Mouse (Mus musculus): Measurements from ENCODE around the gene Gm14459.
"Not testable (repeated sequence)": the region's sequence is repeated elsewhere in the genome, so short reads cannot be mapped to it uniquely, and the experiment has no call there.

The Gm14459 gene

DNA sequence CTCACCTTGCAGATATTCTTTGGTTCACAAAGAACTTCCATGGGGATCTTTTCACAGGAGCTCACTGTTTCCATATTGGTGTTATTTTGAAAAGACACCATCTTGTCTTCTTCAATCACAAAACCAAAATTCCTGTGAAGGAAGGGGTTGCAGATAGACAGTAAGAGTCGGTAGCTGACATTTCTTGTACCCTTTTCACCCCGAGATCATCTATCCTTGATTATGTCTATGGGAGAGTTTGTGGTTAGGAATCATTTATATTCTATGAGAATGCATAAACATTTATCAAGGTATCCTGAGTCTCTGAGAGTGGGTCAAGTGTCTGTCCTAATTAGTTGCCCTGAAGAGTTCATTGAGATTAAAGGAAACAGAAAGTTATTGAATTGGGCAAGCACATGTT is at the start of gene Gm14459:
Gene Gm14459 (minus strand): TSS at position 101 of the 400 bp plus-strand sequence.
- DNase-seq (ENCODE audit: low spot score) = no peak

DNA sequence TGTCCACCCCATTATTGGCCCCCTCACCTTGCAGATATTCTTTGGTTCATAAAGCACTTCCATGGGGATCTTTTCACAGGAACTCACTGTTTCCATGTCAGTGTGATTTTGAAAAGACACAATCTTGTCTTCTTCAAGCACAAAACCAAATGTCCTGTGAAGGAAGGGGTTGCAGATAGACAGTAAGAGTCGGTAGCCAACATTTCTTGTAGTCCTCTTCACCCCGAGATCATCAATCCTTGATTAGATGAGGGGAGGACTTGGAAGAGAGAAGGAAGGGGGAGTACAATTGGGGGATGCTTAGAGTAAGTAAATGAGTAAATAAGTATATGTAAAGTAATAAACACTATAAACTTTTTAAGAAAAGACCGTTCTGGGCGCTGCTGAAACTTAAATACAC is 23.4 kb upstream of the Gm14459 start, which contains the start of gene Ssxb6:
Gene Ssxb6 (minus strand): TSS at position 101 of the 400 bp plus-strand sequence.
- not testable (repeated sequence) for DNase-seq (ENCODE audit: low spot score)
